Mouse (Mus musculus): ENCODE data around the gene Npcd. TPM values are rescaled to one million over a fixed set of nuclear protein-coding genes. Genes with fewer than 3 reads are reported as not detected.

Gene Npcd
- polyA plus RNA-seq, 1 experiment = not detected

GRCm38 (mm10) chr15:79873995-79874394 is 40.0 kb upstream of the Npcd start:
- Histone ChIP-seq H3K4me1 (ENCODE audit: control insufficient read depth, insufficient read depth, low read length) (peaks cover 2% of the 10 kb centered on the region), H3K27me3 (ENCODE audit: control insufficient read depth, insufficient read depth, low read length) (no peaks in the 10 kb centered on the region), H3K4me3 (ENCODE audit: control insufficient read depth, low read depth, low read length) (no peak overlapping the region), H3K36me3 (ENCODE audit: control insufficient read depth, insufficient read depth, low read length) (no peaks in the 10 kb centered on the region), H3K27ac (ENCODE audit: control insufficient read depth, insufficient read depth, low read depth, low read length) (no peak overlapping the region)
- TF ChIP-seq POLR2A (IDR thresholded peaks at IDR 0.05; ENCODE audit: control insufficient read depth, low read depth, low read length) = no peak
- TF ChIP-seq CTCF (IDR thresholded peaks at IDR 0.05; ENCODE audit: control insufficient read depth, insufficient read depth, insufficient replicate concordance, low read depth, low read length) = no peak

- Histone ChIP-seq H3K4me1 (ENCODE audit: control insufficient read depth, insufficient read depth, low read length) (no peaks in the 10 kb centered on the region), H3K27ac (ENCODE audit: control insufficient read depth, insufficient read depth, low read depth, low read length) (no peak overlapping the region), H3K27me3 (ENCODE audit: control insufficient read depth, insufficient read depth, low read length) (no peaks in the 10 kb centered on the region), H3K36me3 (ENCODE audit: control insufficient read depth, insufficient read depth, low read length) (no peaks in the 10 kb centered on the region), H3K4me3 (ENCODE audit: control insufficient read depth, low read depth, low read length) (no peak overlapping the region)
- TF ChIP-seq POLR2A (IDR thresholded peaks at IDR 0.05; ENCODE audit: control insufficient read depth, low read depth, low read length) (no peak), CTCF (IDR thresholded peaks at IDR 0.05; ENCODE audit: control insufficient read depth, insufficient read depth, insufficient replicate concordance, low read depth, low read length) (no peak)
These were observed 39.5 kb upstream of the Npcd start for GRCm38 (mm10) chr15:79873545-79873944.

GRCm38 (mm10) chr15:79867260-79868002 is 33.4 kb upstream of the Npcd start:
- Histone ChIP-seq H3K4me3 (ENCODE audit: control insufficient read depth, low read depth, low read length) (no peak overlapping the region), H3K36me3 (ENCODE audit: control insufficient read depth, insufficient read depth, low read length) (no peaks in the 10 kb centered on the region)
- TF ChIP-seq POLR2A (IDR thresholded peaks at IDR 0.05; ENCODE audit: control insufficient read depth, low read depth, low read length) (no peak), CTCF (IDR thresholded peaks at IDR 0.05; ENCODE audit: control insufficient read depth, insufficient read depth, insufficient replicate concordance, low read depth, low read length) (no peak)

GRCm38 (mm10) chr15:79859821-79860220 is 25.8 kb upstream of the Npcd start:
- no peaks in the 10 kb centered on the region for H3K27me3 ChIP-seq (ENCODE audit: control insufficient read depth, insufficient read depth, low read length)

More at GRCm38 (mm10) chr15:79867260-79868002, 33.4 kb upstream of the Npcd start:
- Histone ChIP-seq H3K27ac (ENCODE audit: control insufficient read depth, insufficient read depth, low read depth, low read length) (no peak overlapping the region), H3K4me1 (ENCODE audit: control insufficient read depth, insufficient read depth, low read length) (no peaks in the 10 kb centered on the region), H3K27me3 (ENCODE audit: control insufficient read depth, insufficient read depth, low read length) (no peaks in the 10 kb centered on the region)

GRCm38 (mm10) chr15:79858979-79859378 is 24.9 kb upstream of the Npcd start:
- no peak overlapping the region for H3K4me3 ChIP-seq (ENCODE audit: control insufficient read depth, low read depth, low read length)
- H3K36me3 ChIP-seq (ENCODE audit: control insufficient read depth, insufficient read depth, low read length) = no peaks in the 10 kb centered on the region
- no peak overlapping the region for H3K27ac ChIP-seq (ENCODE audit: control insufficient read depth, insufficient read depth, low read depth, low read length)
- no peaks in the 10 kb centered on the region for H3K27me3 ChIP-seq (ENCODE audit: control insufficient read depth, insufficient read depth, low read length)
- TF ChIP-seq POLR2A (IDR thresholded peaks at IDR 0.05; ENCODE audit: control insufficient read depth, low read depth, low read length) = no peak
- no peak for TF ChIP-seq CTCF (IDR thresholded peaks at IDR 0.05; ENCODE audit: control insufficient read depth, insufficient read depth, insufficient replicate concordance, low read depth, low read length)
- no peaks in the 10 kb centered on the region for H3K4me1 ChIP-seq (ENCODE audit: control insufficient read depth, insufficient read depth, low read length)

More at GRCm38 (mm10) chr15:79859821-79860220, 25.8 kb upstream of the Npcd start:
- Histone ChIP-seq H3K4me3 (ENCODE audit: control insufficient read depth, low read depth, low read length) (no peak overlapping the region), H3K4me1 (ENCODE audit: control insufficient read depth, insufficient read depth, low read length) (no peaks in the 10 kb centered on the region), H3K36me3 (ENCODE audit: control insufficient read depth, insufficient read depth, low read length) (no peaks in the 10 kb centered on the region), H3K27ac (ENCODE audit: control insufficient read depth, insufficient read depth, low read depth, low read length) (no peak overlapping the region)
- TF ChIP-seq POLR2A (IDR thresholded peaks at IDR 0.05; ENCODE audit: control insufficient read depth, low read depth, low read length) (no peak), CTCF (IDR thresholded peaks at IDR 0.05; ENCODE audit: control insufficient read depth, insufficient read depth, insufficient replicate concordance, low read depth, low read length) (no peak)

GRCm38 (mm10) chr15:79850143-79850542 is 16.1 kb upstream of the Npcd start:
- Histone ChIP-seq H3K4me3 (ENCODE audit: control insufficient read depth, low read depth, low read length) (no peak overlapping the region), H3K4me1 (ENCODE audit: control insufficient read depth, insufficient read depth, low read length) (no peaks in the 10 kb centered on the region), H3K36me3 (ENCODE audit: control insufficient read depth, insufficient read depth, low read length) (no peaks in the 10 kb centered on the region), H3K27ac (ENCODE audit: control insufficient read depth, insufficient read depth, low read depth, low read length) (no peak overlapping the region), H3K27me3 (ENCODE audit: control insufficient read depth, insufficient read depth, low read length) (no peaks in the 10 kb centered on the region)
- TF ChIP-seq POLR2A (IDR thresholded peaks at IDR 0.05; ENCODE audit: control insufficient read depth, low read depth, low read length) (no peak), CTCF (IDR thresholded peaks at IDR 0.05; ENCODE audit: control insufficient read depth, insufficient read depth, insufficient replicate concordance, low read depth, low read length) (no peak)

- no peaks in the 10 kb centered on the region for H3K36me3 ChIP-seq (ENCODE audit: control insufficient read depth, insufficient read depth, low read length)
- no peak for TF ChIP-seq CTCF (IDR thresholded peaks at IDR 0.05; ENCODE audit: control insufficient read depth, insufficient read depth, insufficient replicate concordance, low read depth, low read length)
- no peak for TF ChIP-seq POLR2A (IDR thresholded peaks at IDR 0.05; ENCODE audit: control insufficient read depth, low read depth, low read length)
- no peak overlapping the region for H3K27ac ChIP-seq (ENCODE audit: control insufficient read depth, insufficient read depth, low read depth, low read length)
- H3K27me3 ChIP-seq (ENCODE audit: control insufficient read depth, insufficient read depth, low read length) = no peaks in the 10 kb centered on the region
- H3K4me1 ChIP-seq (ENCODE audit: control insufficient read depth, insufficient read depth, low read length) = no peaks in the 10 kb centered on the region
- no peak overlapping the region for H3K4me3 ChIP-seq (ENCODE audit: control insufficient read depth, low read depth, low read length)
These were observed 13.1 kb upstream of the Npcd start for GRCm38 (mm10) chr15:79847100-79847499.
